10 mouse cellular contexts compared by ENCODE assay signal in the genomic region with DNA sequence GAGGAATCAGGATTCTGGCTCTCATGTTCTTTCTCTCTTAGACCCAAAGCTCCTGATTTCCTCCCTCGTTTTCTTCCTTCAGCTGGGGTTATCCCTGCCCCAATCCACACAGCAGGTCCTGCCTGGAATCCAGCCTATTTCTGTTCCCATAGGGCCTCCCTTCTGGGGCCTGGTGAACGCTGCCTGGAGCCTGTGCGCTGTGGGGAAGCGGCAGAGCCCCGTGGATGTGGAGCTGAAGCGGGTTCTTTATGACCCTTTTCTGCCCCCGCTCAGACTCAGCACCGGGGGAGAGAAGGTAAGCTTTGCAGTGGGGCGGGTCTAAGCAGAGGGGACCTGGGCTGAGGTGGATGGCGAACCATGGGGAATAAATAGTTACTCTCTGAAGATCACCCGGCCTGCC. TPM values are rescaled to one million over a fixed set of nuclear protein-coding genes. Genes with fewer than 3 reads are reported as not detected.
A peak's percentile ranks its signal among the peaks of the same experiment; 100 is the strongest.
DNase-seq lines count a peak whose midpoint lies in the region; ATAC-seq lines count a peak whose summit lies in the region.
"Had no signal": no experiment of that assay in that cellular context is flagged by ENCODE, and none has a peak within 500 bp of the region (broad histone marks: within the 10 kb centered on the region; RNA-seq: fewer than 3 reads in every experiment).

No protein-coding gene starts in this region.

- H3K4me3 ChIP-seq in heart, embryonic 12.5 days: peak overlapping the region; percentile 48
- H3K4me3 ChIP-seq in embryonic facial prominence, embryonic 10.5 days: peak overlapping the region; percentile 59
- peak overlapping the region; percentile 59 for H3K4me3 ChIP-seq in midbrain, embryonic 16.5 days (ENCODE audit: low read depth, low read length)
- H3K4me3 ChIP-seq: erythroblast, embryonic 14.5 days had no signal

- H3K4me2 ChIP-seq in heart, embryonic 12.5 days: peak overlapping the region; percentile 79
- peak overlapping the region; percentile 81 for H3K4me2 ChIP-seq in midbrain, embryonic 16.5 days (ENCODE audit: low read length)

- no peak for ATAC-seq in heart, embryonic 12.5 days (ENCODE audit: insufficient number of reproducible peaks, low FRiP score)
- no peak for ATAC-seq in midbrain, embryonic 16.5 days

- peak overlapping the region; percentile 68 for H3K9ac ChIP-seq in heart, embryonic 12.5 days
- H3K9ac ChIP-seq in midbrain, embryonic 16.5 days (ENCODE audit: low read depth, low read length): peak overlapping the region; percentile 58

- DNase-seq in heart, adult 18-20 months: no peak
- DNase-seq in embryonic facial prominence, embryonic 10.5 days (ENCODE audit: low spot score): no peak
- DNase-seq in heart, postnatal 4 days: peak; percentile 57
- no peak for DNase-seq in urinary bladder, postnatal 25 days (ENCODE audit: low spot score)
- no peak for DNase-seq in spleen, postnatal 14 days (ENCODE audit: low spot score in 2 of 2)
- no peak for DNase-seq in gastrocnemius, adult 18-20 months (ENCODE audit: low spot score)

- 0 out of 2 replicates have a peak overlapping the region, but pooled peaks have one; percentile 64 for H3K27ac ChIP-seq in heart, embryonic 12.5 days (ENCODE audit: poor library complexity, severe bottlenecking)
- peak overlapping the region; percentile 32; the same call in 1 of the 2 replicates for H3K27ac ChIP-seq in embryonic facial prominence, embryonic 10.5 days (replicated peaks)
- H3K27ac ChIP-seq in midbrain, embryonic 16.5 days (ENCODE audit: low read length): peak overlapping the region; percentile 87
- H3K27ac ChIP-seq: macrophage had no signal

- no peaks in the 10 kb centered on the region for H3K36me3 ChIP-seq in heart, embryonic 12.5 days
- no peaks in the 10 kb centered on the region for H3K36me3 ChIP-seq in embryonic facial prominence, embryonic 10.5 days (replicated peaks)
- no peaks in the 10 kb centered on the region for H3K36me3 ChIP-seq in midbrain, embryonic 16.5 days (ENCODE audit: control insufficient read depth, insufficient read depth, low read length)

- WGBS in heart, embryonic 12.5 days: 35% methylated on average over 11 of the region's 11 CpGs
- WGBS in embryonic facial prominence, embryonic 10.5 days: 32% methylated on average over 11 of the region's 11 CpGs
- 26% methylated on average over 11 of the region's 11 CpGs for WGBS in midbrain, embryonic 16.5 days

- peaks cover 36% of the 10 kb centered on the region for H3K27me3 ChIP-seq in heart, embryonic 12.5 days (replicated peaks)
- peaks cover 46% of the 10 kb centered on the region for H3K27me3 ChIP-seq in embryonic facial prominence, embryonic 10.5 days (replicated peaks; ENCODE audit: low read depth, poor library complexity, severe bottlenecking)
- peaks cover 3% of the 10 kb centered on the region; the same call in 1 of the 2 replicates for H3K27me3 ChIP-seq in midbrain, embryonic 16.5 days (ENCODE audit: control insufficient read depth, insufficient read depth, low read depth, low read length)

- H3K4me1 ChIP-seq in heart, embryonic 12.5 days (replicated peaks): peaks cover 41% of the 10 kb centered on the region
- peaks cover 55% of the 10 kb centered on the region for H3K4me1 ChIP-seq in embryonic facial prominence, embryonic 10.5 days
- peaks cover 45% of the 10 kb centered on the region for H3K4me1 ChIP-seq in midbrain, embryonic 16.5 days (ENCODE audit: control insufficient read depth, insufficient read depth, low read length)

- H3K9me3 ChIP-seq in heart, embryonic 12.5 days (replicated peaks): no peaks in the 10 kb centered on the region
- H3K9me3 ChIP-seq in embryonic facial prominence, embryonic 10.5 days: no peaks in the 10 kb centered on the region
- H3K9me3 ChIP-seq in midbrain, embryonic 16.5 days (replicated peaks; ENCODE audit: control insufficient read depth, low read length, poor library complexity, severe bottlenecking): no peaks in the 10 kb centered on the region

RNA-seq across cellular contexts. Expression of a gene that starts 1.4 kb away (rescaled TPM):
- polyA plus RNA-seq in heart, embryonic 12.5 days (2016; fragmentation: Nextera tagmentation; extraction: Ambion mirVana): 5.4 and 5.8 TPM in 2 replicates
- total RNA-seq in heart, adult 18-20 months (2021): 1 to 10 TPM; 3.4 to 5.9 TPM
- polyA plus RNA-seq in embryonic facial prominence, embryonic 10.5 days (2016; fragmentation: Nextera tagmentation; extraction: Ambion mirVana): 8.5 and 9.1 TPM in 2 replicates
- total RNA-seq in heart, postnatal 4 days (2021): 1 to 10 TPM; 4.5 to 5.0 TPM
- 71.6 and 89.9 TPM in 2 replicates for polyA plus RNA-seq in midbrain, embryonic 16.5 days (2015; fragmentation: Nextera tagmentation; extraction: Ambion mirVana)
- total RNA-seq in gastrocnemius, adult 18-20 months (2021): 10 to 100 TPM; 11.1 to 17.3 TPM
- polyA plus RNA-seq: erythroblast, embryonic 14.5 days had no signal

RNA-seq across cellular contexts. Expression of a gene that starts 3.8 kb away (rescaled TPM):
- polyA plus RNA-seq in heart, embryonic 12.5 days (2016; fragmentation: Nextera tagmentation; extraction: Ambion mirVana): 4.1 and 5.3 TPM in 2 replicates
- total RNA-seq in heart, adult 18-20 months (2021): 10 to 100 TPM; 12.1 to 15.0 TPM
- 3.6 and 4.3 TPM in 2 replicates for polyA plus RNA-seq in embryonic facial prominence, embryonic 10.5 days (2016; fragmentation: Nextera tagmentation; extraction: Ambion mirVana)
- 10 to 100 TPM; 22.6 to 25.1 TPM for total RNA-seq in heart, postnatal 4 days (2021)
- polyA plus RNA-seq in midbrain, embryonic 16.5 days (2015; fragmentation: Nextera tagmentation; extraction: Ambion mirVana): 2.3 and 3.4 TPM in 2 replicates
- 10 to 100 TPM; 19.4 to 22.9 TPM for total RNA-seq in gastrocnemius, adult 18-20 months (2021)

RNA-seq across cellular contexts. Expression of a gene that starts 6.9 kb away (rescaled TPM):
- polyA plus RNA-seq in heart, embryonic 12.5 days (2016; fragmentation: Nextera tagmentation; extraction: Ambion mirVana): 0.18 and 0.49 TPM in 2 replicates
- under 1 TPM; 0.18 to 0.30 TPM for total RNA-seq in heart, adult 18-20 months (2021)
- 0.55 and 0.64 TPM in 2 replicates for polyA plus RNA-seq in embryonic facial prominence, embryonic 10.5 days (2016; fragmentation: Nextera tagmentation; extraction: Ambion mirVana)
- total RNA-seq in heart, postnatal 4 days (2021): under 1 TPM; 0.14 to 0.18 TPM
- 0.24 and 0.28 TPM in 2 replicates for polyA plus RNA-seq in midbrain, embryonic 16.5 days (2015; fragmentation: Nextera tagmentation; extraction: Ambion mirVana)
- under 1 TPM; 0.09 TPM for total RNA-seq in gastrocnemius, adult 18-20 months (2021)
- polyA plus RNA-seq: erythroblast, embryonic 14.5 days; macrophage had no signal

RNA-seq across cellular contexts. Expression of a gene that starts 14.2 kb away (rescaled TPM):
- 603 and 625 TPM in 2 replicates for polyA plus RNA-seq in heart, embryonic 12.5 days (2016; fragmentation: Nextera tagmentation; extraction: Ambion mirVana)
- total RNA-seq in heart, adult 18-20 months (2021): 100 to 1,000 TPM; 574 to 615 TPM
- 1,168 and 1,206 TPM in 2 replicates for polyA plus RNA-seq in embryonic facial prominence, embryonic 10.5 days (2016; fragmentation: Nextera tagmentation; extraction: Ambion mirVana)
- 100 to 1,000 TPM; 787 to 798 TPM for total RNA-seq in heart, postnatal 4 days (2021)
- 475 and 495 TPM in 2 replicates for polyA plus RNA-seq in midbrain, embryonic 16.5 days (2015; fragmentation: Nextera tagmentation; extraction: Ambion mirVana)
- 100 to 1,000 TPM; 442 to 461 TPM for total RNA-seq in gastrocnemius, adult 18-20 months (2021)

RNA-seq across cellular contexts. Expression of a gene that starts 16.7 kb away (rescaled TPM):
- 18.5 and 20.0 TPM in 2 replicates for polyA plus RNA-seq in heart, embryonic 12.5 days (2016; fragmentation: Nextera tagmentation; extraction: Ambion mirVana)
- total RNA-seq in heart, adult 18-20 months (2021): 10 to 100 TPM; 18.4 to 20.2 TPM
- 41.5 and 42.1 TPM in 2 replicates for polyA plus RNA-seq in embryonic facial prominence, embryonic 10.5 days (2016; fragmentation: Nextera tagmentation; extraction: Ambion mirVana)
- 10 to 100 TPM; 14.2 to 16.7 TPM for total RNA-seq in heart, postnatal 4 days (2021)
- polyA plus RNA-seq in midbrain, embryonic 16.5 days (2015; fragmentation: Nextera tagmentation; extraction: Ambion mirVana): 21.9 and 23.0 TPM in 2 replicates
- 10 to 100 TPM; 15.2 to 15.6 TPM for total RNA-seq in gastrocnemius, adult 18-20 months (2021)

Comparison
In these comparisons a context has a peak if more than half of its experiments do, and no peak if none do; other contexts are left out.
1. H3K27ac ChIP-seq: peak in every context shown above with its lines; median percentile 87 in midbrain, embryonic 16.5 days; 64 in heart, embryonic 12.5 days; 32 in embryonic facial prominence, embryonic 10.5 days.